Mouse (Mus musculus): ENCODE results near the gene Dnajc10.

DNA sequence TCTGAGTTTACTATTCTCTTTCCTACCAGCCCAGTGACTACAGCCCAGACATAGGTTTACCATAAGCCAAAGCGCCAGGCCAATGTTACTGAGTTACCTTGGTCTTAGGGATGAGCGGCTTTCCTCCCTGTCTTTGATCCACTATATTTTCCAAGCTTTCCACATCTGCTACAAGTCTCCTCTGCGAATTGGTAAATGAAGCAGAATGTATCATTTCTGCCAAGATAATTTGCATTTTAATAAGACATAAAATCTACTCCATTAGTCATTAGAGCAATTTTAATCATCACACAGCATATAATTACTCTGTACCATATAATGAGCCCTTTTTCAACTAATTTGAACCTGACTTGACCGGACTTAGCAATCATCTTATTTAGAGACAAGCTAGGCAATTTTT lies 28.9 kb upstream of the Dnajc10 start:
- TF ChIP-seq GATA1 (IDR thresholded peaks at IDR 0.05; ENCODE audit: borderline replicate concordance, low read length), result no peak
- TF ChIP-seq FLI1 (IDR thresholded peaks at IDR 0.05; ENCODE audit: low read length), result no peak

Measured in megakaryocyte, embryonic 14.5 days (primary cell).